Mouse (Mus musculus) spleen, postnatal 10 days (tissue): Measurements from ENCODE around the gene Selenoh.

ENCODE experiments used
- DNase-seq, 2 experiments: peaks; one replicate each; pipeline ENCODE4 v3.0.0; 2021 to 2022; ENCODE audit warnings: low spot score in 2 of 2

The Selenoh gene

DNA sequence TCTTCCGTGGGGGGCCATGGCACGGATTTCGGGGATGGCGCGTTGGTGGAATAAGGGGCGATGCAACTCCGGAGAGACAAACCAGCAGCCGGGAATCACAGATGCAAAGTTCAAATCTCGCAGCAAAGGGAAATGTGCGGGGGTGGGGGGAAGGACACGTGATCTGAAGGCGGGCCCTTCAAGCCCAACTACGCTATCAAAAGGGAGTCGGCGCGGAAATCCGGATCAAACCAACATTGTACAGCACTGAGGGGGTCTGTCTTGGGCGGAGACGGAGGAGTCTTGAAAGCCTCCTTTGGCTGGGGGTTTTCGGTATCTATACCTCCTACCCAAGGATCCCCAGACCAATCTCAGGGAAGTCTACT, at the start of gene Selenoh:
Gene Selenoh (minus strand): TSS at position 202 of the 365 bp plus-strand sequence.
- DNase-seq: peak; percentile 77 to 88

DNA sequence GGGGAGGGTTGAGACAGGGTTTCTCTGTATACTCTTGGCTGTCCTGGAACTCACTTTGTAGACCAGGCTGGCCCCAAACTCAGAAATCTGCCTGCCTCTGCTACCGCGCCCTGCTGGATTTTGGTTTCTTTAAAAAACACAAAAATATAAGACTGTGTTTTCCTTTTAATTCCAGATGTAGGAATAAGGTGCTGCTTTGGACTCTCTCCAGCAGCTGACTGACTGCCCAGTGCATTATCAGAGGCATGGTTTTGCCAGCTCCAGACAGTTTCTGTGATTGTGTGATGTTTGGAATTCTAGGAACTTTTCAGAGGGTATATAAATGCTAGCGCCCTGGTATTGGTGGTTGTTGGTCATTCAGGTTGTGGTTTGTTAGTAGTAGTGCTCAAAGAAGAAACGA, 46.8 kb upstream of the Selenoh start:
- DNase-seq: no peak

DNA sequence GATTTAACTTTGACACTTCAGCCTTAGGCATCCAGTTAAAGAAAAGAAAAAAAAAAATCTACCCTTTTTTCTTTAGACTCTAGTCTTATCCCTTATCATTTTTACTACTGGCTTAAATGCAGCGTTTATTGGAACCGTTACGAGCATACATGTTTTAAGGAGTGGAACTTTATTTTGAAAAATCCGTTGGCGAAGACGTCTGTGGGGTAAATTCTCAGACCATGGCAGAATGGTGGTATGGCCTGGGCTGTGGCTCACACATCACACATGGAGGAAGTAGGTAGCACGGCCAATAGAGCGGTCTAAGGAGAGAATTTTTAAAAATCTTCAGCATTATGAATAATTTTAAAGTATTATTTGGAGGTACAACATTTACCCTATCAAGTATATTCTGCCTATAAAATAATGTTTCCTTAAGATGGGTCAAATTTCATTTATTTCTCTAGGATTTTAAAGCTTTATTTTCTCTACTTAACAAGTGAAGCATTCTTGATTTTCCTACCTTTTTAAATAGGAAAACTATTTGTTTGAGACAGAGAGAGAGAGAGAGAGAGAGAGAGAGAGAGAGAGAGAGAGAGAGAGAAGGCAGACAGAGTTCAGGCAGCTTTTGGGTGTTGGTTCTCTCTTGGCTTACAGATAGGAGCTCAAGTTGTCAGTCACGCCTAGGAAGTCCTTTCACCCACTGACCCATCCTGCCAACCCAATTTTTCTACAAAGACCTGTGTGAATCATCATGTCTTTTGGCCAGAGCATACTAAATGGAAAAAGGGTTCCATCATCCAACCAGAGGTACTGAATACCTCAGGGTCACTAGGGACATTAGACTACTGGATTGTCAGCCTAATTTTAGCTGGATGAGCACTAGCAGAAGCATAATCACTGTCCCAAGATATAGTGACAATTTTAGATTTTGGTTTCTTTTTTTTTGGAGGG, 46.1 kb upstream of the Selenoh start:
- peak in 1 of 2 experiments; percentile 34 for DNase-seq

DNA sequence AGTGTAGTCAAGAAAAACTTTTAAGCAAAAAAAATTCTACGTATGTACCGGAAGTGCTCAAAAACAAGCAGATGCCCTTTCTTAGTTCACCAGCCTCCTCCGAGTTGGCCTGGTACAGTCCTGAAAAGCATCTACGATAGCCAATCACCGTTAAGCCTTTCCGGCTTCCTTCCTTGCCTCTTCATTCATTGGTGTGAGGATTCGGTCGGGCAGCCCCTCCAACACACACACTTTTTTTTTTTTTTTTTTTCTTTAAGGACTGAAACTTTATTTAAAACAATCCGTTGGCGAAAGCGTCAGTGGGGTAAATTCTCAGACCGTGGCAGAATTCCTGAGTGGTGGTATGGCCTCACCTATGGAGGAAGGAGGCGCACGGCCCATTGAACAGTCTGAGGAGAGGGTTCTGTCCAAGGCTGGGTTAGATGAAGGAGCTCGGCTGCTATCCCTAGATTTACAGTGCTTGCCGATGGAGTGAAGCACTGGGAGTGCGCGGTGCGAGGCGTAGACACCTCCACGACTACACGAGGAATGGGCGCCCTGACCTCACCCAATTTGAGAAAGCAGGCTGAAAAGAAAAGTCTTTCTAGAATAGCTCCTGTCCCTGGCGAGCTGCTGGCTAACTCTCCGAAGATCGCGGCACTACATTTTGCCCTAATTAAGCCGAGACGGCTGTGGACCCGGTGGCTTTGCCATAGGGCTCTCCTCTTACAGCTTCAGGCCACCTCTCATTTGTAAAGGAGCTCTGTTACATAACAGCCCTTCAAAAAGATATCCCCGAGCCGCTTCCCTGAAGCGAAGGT, 45.2 kb upstream of the Selenoh start:
- DNase-seq: peak; percentile 82 to 83

DNA sequence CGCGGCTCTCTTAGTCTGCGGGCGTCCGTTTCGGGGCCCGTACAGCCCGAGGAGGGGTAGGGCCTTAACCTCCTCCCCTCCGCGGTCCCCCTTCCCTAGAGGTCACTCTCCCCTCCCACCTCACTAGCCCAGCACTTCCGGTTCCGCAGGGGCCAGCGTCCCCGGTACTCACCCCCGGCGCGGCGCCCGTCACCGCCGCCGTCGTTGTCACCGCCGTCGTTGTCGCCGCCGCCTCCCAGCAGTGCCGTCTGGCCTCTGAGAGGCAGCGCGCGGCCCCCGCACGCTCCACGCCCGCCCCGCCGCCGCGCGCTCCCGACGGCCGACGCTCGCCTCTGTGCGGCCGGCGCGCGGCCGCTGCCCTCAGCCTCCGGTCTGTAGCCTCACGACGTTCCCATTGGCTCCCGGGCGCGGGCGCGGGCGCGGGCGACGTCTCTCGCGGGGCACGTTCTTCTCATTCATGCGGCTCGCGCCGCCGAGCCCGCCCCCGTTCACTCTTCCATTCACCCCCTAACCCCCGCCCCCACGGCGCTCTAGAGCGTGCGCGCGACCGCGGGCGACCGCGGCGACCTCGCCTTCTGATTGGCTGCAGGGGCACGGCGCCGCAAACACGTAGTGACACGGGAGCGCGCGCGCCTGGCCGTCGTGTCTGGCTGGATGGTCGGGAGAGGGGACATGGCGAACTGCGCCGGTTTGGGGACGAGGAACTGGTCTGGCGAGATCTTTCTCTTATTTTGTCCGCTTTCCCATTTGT, 44.4 kb upstream of the Selenoh start, which contains the start of gene Zdhhc5:
Gene Zdhhc5 (minus strand): TSS at position 370 of the 751 bp plus-strand sequence.
- peak; percentile 95 to 99 for DNase-seq

DNA sequence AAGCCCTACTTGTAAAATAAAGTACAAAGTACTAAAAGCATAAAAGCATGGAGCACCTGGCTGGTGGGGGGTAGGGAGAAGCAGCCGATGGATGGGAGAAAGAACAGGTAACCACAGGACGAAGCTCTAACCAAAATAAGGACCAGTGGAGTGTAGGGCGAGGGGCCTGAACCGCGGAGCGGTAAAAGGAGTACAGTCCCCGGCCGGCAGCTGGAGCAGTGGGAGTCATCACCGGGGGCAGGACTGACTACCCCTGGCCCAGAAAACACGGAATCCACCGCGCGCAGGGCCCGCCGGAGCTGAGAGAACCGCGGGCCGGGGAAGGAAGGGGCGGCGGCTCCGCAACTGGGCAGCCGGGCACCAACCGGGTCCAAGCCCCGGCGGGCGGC, 43.8 kb upstream of the Selenoh start:
- no peak for DNase-seq

DNA sequence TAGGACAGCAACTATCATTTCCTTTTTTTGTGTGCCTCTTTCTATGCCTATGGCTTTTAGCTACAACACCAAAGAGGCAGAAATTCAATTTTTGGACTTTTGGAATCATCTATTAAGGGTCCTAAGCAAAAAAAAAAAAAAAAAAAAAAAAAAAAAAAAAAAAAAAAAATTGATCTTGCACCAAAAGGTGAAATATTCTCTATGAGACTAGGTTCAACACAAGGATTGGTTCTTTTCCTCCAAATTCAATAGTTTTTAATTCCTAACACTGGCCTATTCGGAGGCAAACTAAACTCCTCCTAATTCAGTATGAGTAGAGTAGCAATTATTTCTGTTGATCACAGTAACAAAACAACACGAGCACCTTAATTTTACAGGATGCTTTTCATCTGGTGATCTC, 41.3 kb upstream of the Selenoh start:
- DNase-seq: no peak

DNA sequence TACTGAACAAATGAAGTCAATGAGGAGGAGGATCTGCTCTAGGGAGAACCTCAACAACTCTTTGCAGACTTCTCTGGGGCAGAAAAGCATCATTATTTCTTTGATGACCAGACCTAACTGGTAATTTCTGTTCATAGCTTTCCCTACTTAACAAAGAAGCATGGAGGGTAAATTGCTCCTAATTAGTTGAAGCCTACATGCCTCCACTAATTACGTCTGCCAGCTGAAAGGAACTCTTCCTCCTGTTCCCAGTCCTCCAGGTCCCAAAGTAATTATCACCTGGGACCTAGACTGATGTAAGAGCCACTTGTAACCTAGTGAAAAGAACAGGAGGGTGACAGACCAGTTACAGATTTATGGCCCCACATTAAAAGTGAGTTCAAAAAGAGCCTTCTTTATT, 37.0 kb upstream of the Selenoh start:
- no peak for DNase-seq

DNA sequence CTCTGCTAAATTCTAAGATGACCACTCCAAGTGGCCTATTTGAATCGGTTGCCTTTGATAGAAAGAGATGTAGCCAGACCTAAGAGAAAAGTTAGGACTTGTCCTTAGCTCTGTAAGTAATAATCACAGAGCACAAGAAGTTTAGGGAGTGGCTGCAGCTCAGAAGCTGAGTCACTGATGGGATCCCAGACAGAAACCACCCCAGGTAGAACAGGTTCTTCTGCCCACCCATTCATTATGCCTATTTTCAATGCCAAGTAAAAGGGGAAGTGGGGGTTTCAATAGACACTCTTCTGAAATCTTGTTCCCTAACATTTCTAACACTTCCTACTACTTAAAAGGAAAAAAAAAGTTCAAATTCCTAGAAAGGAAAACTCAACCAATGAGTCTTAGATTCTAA, 34.7 kb upstream of the Selenoh start:
- no peak for DNase-seq

DNA sequence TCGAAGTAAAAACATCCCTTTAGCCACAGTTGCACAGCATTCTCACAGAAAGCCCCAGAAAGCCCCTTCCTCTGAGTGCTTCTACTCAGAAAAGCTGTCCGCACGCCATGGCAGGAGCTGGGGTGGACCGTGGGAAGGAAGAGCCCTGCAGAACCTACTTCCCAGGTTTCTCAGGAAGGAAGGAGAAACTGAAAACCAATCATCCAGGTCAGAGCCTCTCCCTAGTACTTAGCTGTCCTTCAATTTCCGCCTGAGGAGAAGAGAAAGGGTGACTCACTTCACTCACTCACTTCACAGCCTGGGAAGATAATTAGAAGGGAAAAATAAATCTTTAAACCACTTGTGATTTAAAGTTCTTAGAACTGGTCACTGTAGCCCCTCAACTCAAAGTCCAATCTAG, 33.8 kb upstream of the Selenoh start:
- DNase-seq: no peak

DNA sequence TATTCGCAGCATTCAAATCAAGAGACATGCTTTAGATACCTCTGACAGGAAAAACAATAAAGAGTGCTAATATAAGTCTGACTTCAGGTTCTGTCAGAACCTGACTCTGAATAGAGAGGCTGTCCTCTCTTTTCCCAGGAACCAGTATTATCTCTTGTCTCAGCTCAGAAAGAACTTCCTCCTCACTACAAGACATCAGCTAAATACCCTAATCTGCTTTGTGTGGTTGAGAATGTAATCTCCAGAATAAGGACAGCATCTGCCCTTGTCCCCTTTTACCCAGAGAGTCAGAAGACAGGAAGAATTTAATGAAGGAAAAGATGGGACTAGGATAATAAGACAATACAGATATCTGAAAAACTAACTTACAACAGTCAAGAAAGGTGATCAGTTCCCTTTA, 32.9 kb upstream of the Selenoh start:
- no peak for DNase-seq

DNA sequence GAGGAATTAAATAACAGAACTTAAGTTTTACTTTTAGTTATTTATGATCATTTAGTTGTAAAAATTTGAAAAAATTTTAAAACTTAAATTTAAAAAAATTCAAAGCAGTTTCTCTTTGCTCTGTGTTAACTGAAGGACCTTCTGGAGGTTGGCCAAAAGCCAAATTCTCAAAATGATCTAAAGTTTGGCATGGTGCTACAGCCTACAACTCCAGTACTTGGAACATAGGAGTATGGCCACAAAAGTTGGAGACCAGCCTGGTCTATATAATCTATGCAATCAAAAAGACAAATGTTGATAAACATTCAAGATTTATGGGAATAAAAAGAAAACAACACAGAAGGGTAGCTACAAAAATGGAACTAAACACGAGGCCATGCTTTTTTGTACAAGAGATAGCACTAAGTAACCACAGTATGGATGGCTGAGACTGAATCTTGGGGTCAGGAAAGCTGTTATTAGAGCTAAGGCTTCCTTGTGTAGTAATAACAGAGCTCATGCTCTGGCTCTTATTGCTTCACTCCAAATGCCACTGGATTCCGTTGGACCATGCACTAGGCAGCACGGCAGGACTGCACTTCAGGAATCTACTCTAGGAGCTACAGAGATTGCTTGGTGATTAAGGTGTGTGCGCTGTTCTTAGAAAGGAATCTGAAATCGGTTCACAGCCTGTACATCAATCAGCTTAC, 24.6 kb upstream of the Selenoh start:
- no peak for DNase-seq

DNA sequence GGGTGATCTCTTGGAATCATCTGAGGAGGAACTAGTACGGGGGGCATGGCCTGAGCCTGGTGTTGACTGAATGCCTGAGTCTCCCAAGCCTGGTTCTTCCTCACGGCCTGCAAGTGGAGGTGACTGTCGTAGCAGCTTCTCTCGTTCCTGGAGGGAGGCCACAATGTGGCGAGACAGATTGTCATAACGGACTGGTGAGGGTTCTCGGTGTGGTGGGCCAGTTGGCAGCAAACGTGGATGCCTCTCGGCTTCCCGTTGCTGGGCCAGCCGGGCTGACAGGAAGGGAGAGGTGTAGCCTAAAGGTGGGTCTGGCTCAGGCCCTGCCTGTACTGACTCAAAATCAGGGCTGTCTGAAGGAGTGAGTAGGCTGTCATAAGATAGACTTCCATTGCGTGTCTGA, 19.5 kb upstream of the Selenoh start:
- DNase-seq: no peak

DNA sequence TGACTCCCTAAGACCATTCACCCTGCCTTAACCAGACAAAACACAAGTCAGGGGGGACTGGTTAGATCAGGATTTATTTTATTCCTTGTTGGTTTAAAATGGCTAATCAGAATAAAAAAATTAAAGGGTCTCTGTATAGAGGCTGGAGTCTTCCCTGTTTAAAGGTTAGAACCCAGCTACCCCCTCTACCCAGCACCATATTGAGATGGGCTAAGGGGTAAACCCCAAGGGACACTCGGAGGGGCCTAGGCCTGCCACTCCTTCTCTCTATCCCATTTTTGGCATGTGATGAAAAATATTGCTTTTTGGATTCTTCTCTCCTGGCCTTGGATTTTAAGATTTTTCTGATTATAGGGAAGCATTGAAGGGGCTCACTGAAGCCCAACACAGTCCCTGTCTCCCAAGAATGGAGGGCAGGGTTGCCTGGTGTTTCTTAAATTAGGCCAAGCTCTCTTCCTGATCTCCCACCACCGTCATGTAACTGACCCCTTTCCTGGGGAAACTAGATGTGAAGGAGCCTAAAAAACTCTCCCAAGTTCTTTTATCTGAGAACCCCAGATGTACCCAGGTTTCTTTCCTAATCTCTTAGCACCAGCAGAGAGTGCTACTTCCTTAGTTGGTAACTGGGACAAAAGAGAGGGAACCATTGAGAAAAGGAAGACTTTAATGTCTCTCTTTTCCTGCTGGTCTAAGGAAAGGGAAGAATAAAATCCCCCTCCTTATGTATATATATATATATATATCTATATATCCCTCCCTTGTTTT, 17.7 kb upstream of the Selenoh start:
- DNase-seq: no peak

DNA sequence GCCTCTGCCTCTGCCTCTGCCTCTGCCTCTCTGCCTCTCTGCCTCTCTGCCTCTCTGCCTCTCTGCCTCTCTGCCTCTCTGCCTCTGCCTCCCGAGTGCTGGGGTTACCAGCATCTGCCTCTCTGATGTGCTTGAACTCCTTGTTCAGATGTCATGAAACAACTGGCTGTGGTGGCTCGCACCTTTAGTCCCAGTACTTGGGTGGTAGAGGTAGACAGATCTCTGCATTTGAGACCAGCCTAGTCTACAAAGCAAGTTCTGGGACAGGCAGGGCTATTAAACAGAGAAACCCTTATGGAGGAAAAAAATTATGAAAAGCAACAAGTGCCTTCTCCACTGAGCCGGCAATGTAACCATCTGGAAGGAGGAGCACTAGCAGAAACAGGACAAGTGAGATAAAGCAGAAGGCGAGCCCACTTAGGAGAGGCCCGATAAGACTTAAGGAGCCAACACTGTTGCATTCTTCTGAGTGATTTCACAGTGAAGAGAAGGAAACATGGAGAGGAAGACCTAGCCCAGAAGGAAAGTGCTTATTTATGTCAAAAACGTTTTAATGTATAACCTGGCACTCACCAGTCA, 12.1 kb upstream of the Selenoh start:
- DNase-seq: peak; percentile 44 to 65

DNA sequence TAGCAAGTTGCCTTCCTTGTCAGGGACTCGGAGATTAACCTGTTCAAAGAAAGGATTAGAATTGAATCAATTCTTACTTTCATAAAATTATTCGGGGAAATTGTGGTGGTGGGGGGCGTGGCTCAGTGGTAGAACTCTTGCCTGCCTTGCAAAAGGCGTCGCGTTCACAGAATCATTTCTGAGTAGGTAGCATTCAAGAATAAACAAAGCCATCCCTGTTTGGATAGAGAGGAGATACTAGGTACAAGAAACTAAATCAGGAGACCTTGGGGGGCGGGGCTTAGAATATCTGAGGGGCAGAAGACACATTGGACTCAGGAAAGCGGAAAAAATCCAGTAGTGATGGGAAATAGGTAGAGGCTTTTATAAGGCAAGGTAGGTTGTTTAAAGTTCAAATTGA, 8.4 kb upstream of the Selenoh start, which contains the start of gene Tmx2:
Gene Tmx2 (minus strand): TSS at position 125 of the 400 bp plus-strand sequence.
- DNase-seq: peak in 1 of 2 experiments; percentile 40

DNA sequence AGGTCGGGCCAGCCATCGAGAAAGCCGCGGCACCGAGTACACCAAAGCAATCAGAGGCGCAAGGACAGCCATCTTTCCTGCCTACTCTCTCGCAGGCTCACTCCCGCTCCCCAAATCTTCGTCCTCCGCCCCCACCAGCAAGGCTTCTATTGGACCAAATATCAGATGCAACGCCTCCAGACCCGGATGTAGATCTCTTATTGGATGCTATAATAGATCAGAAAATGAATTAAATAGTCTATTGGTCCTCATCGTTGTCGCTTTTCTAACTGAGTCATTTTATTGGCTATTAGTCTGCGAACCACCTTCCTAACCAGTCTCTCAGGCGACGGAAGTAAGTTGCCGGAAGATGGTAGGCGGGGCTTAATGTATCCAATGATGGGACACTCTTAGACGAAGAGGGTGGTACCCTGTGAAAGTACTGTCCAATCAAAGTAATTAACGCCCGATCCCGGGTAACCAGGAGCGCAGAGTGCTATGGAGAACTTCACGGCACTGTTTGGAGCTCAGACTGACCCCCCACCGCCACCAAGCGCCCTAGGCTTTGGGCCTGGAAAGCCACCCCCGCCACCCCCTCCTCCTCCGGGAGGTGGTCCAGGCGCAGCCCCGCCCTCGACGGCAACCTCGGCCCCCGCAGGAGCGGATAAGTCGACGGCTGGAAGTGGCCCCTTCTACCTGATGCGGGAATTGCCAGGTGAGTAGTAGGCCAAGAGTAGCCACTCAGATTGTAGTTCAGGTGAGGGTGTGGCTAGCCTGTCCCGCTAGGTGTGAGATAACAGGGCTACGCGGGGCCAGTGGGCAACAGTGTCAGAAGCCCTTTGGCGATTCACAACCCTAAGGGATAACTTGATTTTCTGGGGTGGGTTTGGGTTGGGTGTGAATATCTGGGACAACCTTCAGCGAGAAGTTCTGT, 7.7 kb upstream of the Selenoh start, which contains the start of the genes Gm28635 and Med19:
Gene Gm28635 (minus strand): TSS at position 74 of the 913 bp plus-strand sequence.
Gene Med19 (plus strand): TSS at position 435 of the 913 bp plus-strand sequence.
- peak; percentile 74 to 93 for DNase-seq

DNA sequence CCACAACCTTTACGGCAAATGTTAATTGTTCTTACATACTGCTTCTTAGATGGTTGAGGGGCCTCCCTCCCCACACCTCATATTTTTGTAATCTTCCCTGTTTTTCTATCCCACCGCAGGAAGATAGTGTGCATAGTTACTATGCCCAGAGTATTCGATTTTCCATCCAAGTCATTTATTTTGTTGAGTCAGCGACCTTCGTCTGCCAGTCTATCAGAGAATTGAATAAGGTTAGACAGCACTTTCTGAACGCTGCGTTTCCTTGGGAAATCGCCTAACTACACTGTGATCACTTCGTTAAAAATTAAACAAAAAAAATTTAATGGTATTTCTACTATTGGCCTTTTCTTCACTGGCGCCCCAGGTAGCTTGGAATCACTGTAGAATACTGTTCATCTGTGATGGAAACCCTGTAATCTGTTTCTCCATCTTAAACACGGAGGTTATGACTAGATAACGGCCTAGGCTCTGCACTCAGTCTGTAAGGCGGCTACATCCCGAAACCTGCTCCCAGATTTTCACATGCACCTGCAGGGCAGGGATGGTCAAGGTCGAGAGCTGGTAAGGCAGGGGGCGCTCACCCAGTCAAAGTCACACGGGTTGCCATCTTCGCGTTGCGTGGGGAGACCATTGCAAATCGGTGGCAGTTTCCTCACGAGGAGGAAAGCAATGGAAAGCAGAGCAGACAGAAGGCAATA, 6.8 kb upstream of the Selenoh start:
- DNase-seq: no peak
